Mouse (Mus musculus): ENCODE measurements around the gene Sp3. TPM values are rescaled to one million over a fixed set of nuclear protein-coding genes. Genes with fewer than 3 reads are reported as not detected.
"Not testable (repeated sequence)": the region's sequence is repeated elsewhere in the genome, so short reads cannot be mapped to it uniquely, and the experiment has no call there.

Gene Sp3
- polyA plus RNA-seq, 1 experiment from 2014 or later = 55.4 TPM

GRCm38 (mm10) chr2:73003751-73004717 is 23.8 kb upstream of the Sp3 start:
- H3K4me3 ChIP-seq = peak overlapping the region; percentile 36
- 36% methylated on average over 24 of the region's 24 CpGs for WGBS

GRCm38 (mm10) chr2:73003049-73003448 is 22.8 kb upstream of the Sp3 start:
- H3K36me3 ChIP-seq (replicated peaks) = no peaks in the 10 kb centered on the region
- H3K9me3 ChIP-seq = no peaks in the 10 kb centered on the region
- H3K4me1 ChIP-seq = peaks cover 34% of the 10 kb centered on the region
- no peaks in the 10 kb centered on the region for H3K27me3 ChIP-seq (replicated peaks; ENCODE audit: low read depth, poor library complexity, severe bottlenecking)
- peak; percentile 12 for DNase-seq (ENCODE audit: low spot score)
- H3K4me3 ChIP-seq = no peak overlapping the region
- peak overlapping the region; percentile 58; the same call in 1 of the 2 replicates for H3K27ac ChIP-seq (replicated peaks)
- WGBS = 56% methylated on average over 12 of the region's 12 CpGs

More at GRCm38 (mm10) chr2:73003751-73004717, 23.8 kb upstream of the Sp3 start:
- H3K27ac ChIP-seq (replicated peaks) = peak overlapping the region; percentile 73
- H3K27me3 ChIP-seq (replicated peaks; ENCODE audit: low read depth, poor library complexity, severe bottlenecking) = no peaks in the 10 kb centered on the region
- no peaks in the 10 kb centered on the region for H3K9me3 ChIP-seq
- DNase-seq (ENCODE audit: low spot score) = peak; percentile 61
- H3K4me1 ChIP-seq = peaks cover 34% of the 10 kb centered on the region
- H3K36me3 ChIP-seq (replicated peaks) = no peaks in the 10 kb centered on the region

GRCm38 (mm10) chr2:73002451-73002850 is 22.2 kb upstream of the Sp3 start:
- Histone ChIP-seq H3K27ac (replicated peaks) (no peak overlapping the region), H3K27me3 (replicated peaks; ENCODE audit: low read depth, poor library complexity, severe bottlenecking) (no peaks in the 10 kb centered on the region), H3K9me3 (no peaks in the 10 kb centered on the region), H3K4me1 (peaks cover 34% of the 10 kb centered on the region), H3K36me3 (replicated peaks) (no peaks in the 10 kb centered on the region), H3K4me3 (no peak overlapping the region)
- no peak for DNase-seq (ENCODE audit: low spot score)
- WGBS = 94% methylated on average over 6 of the region's 6 CpGs

GRCm38 (mm10) chr2:73001994-73002393 is 21.7 kb upstream of the Sp3 start:
- H3K4me3 ChIP-seq = no peak overlapping the region
- peaks cover 34% of the 10 kb centered on the region for H3K4me1 ChIP-seq
- no peaks in the 10 kb centered on the region for H3K9me3 ChIP-seq
- WGBS = 89% methylated on average over 5 of the region's 5 CpGs
- H3K27ac ChIP-seq (replicated peaks) = no peak overlapping the region
- DNase-seq (ENCODE audit: low spot score) = no peak
- H3K36me3 ChIP-seq (replicated peaks) = no peaks in the 10 kb centered on the region
- no peaks in the 10 kb centered on the region for H3K27me3 ChIP-seq (replicated peaks; ENCODE audit: low read depth, poor library complexity, severe bottlenecking)

- H3K36me3 ChIP-seq (replicated peaks) = no peaks in the 10 kb centered on the region
- DNase-seq (ENCODE audit: low spot score) = no peak
- no peak overlapping the region for H3K4me3 ChIP-seq
- no peaks in the 10 kb centered on the region for H3K27me3 ChIP-seq (replicated peaks; ENCODE audit: low read depth, poor library complexity, severe bottlenecking)
- peaks cover 33% of the 10 kb centered on the region for H3K4me1 ChIP-seq
- no peak overlapping the region for H3K27ac ChIP-seq (replicated peaks)
- WGBS = 84% methylated on average over 8 of the region's 8 CpGs
- no peaks in the 10 kb centered on the region for H3K9me3 ChIP-seq
These were observed 19.9 kb upstream of the Sp3 start for GRCm38 (mm10) chr2:73000194-73000593.

- Histone ChIP-seq H3K9me3 (no peaks in the 10 kb centered on the region), H3K36me3 (replicated peaks) (no peaks in the 10 kb centered on the region), H3K27ac (replicated peaks) (no peak overlapping the region), H3K4me1 (peaks cover 10% of the 10 kb centered on the region), H3K27me3 (replicated peaks; ENCODE audit: low read depth, poor library complexity, severe bottlenecking) (no peaks in the 10 kb centered on the region), H3K4me3 (no peak overlapping the region)
- 90% methylated on average over 4 of the region's 4 CpGs for WGBS
- DNase-seq (ENCODE audit: low spot score) = no peak
These were observed 17.3 kb upstream of the Sp3 start for GRCm38 (mm10) chr2:72997586-72997985.

- H3K27ac ChIP-seq (replicated peaks) = no peak overlapping the region
- WGBS = 70% methylated on average over 9 of the region's 9 CpGs
- peaks cover 9% of the 10 kb centered on the region for H3K4me1 ChIP-seq
- H3K4me3 ChIP-seq = no peak overlapping the region
- H3K9me3 ChIP-seq = no peaks in the 10 kb centered on the region
- DNase-seq (ENCODE audit: low spot score) = no peak
- H3K36me3 ChIP-seq (replicated peaks) = no peaks in the 10 kb centered on the region
- H3K27me3 ChIP-seq (replicated peaks; ENCODE audit: low read depth, poor library complexity, severe bottlenecking) = no peaks in the 10 kb centered on the region
These were observed 16.6 kb upstream of the Sp3 start for GRCm38 (mm10) chr2:72996808-72997378.

GRCm38 (mm10) chr2:72995346-72996097 is 15.3 kb upstream of the Sp3 start:
- WGBS = 44% methylated on average over 9 of the region's 9 CpGs
- Histone ChIP-seq H3K4me1 (peaks cover 9% of the 10 kb centered on the region), H3K4me3 (no peak overlapping the region), H3K27me3 (replicated peaks; ENCODE audit: low read depth, poor library complexity, severe bottlenecking) (no peaks in the 10 kb centered on the region), H3K36me3 (replicated peaks) (no peaks in the 10 kb centered on the region), H3K27ac (replicated peaks) (peak overlapping the region; percentile 66; the same call in 1 of the 2 replicates), H3K9me3 (no peaks in the 10 kb centered on the region)
- DNase-seq (ENCODE audit: low spot score) = peak; percentile 25

- Histone ChIP-seq H3K27ac (replicated peaks) (no peak overlapping the region), H3K4me3 (no peak overlapping the region), H3K9me3 (peaks cover 5% of the 10 kb centered on the region; the same call in 1 of the 2 replicates), H3K27me3 (replicated peaks; ENCODE audit: low read depth, poor library complexity, severe bottlenecking) (no peaks in the 10 kb centered on the region), H3K4me1 (peaks cover 9% of the 10 kb centered on the region), H3K36me3 (replicated peaks) (0 out of 2 replicates have a peak, but pooled peaks cover 3% of the 10 kb centered on the region)
- WGBS = 74% methylated on average over 2 of the region's 2 CpGs
- no peak for DNase-seq (ENCODE audit: low spot score)
These were observed 13.9 kb upstream of the Sp3 start for GRCm38 (mm10) chr2:72994165-72994564.

GRCm38 (mm10) chr2:72992497-72992896 is 12.3 kb upstream of the Sp3 start:
- Histone ChIP-seq H3K9me3 (peaks cover 8% of the 10 kb centered on the region; the same call in 1 of the 2 replicates), H3K27me3 (replicated peaks; ENCODE audit: low read depth, poor library complexity, severe bottlenecking) (no peaks in the 10 kb centered on the region), H3K4me1 (peaks cover 9% of the 10 kb centered on the region), H3K27ac (replicated peaks) (no peak overlapping the region), H3K4me3 (no peak overlapping the region), H3K36me3 (replicated peaks) (0 out of 2 replicates have a peak, but pooled peaks cover 6% of the 10 kb centered on the region)
- no peak for DNase-seq (ENCODE audit: low spot score)
- WGBS = 95% methylated on average over 17 of the region's 17 CpGs

- not testable (repeated sequence) for H3K4me1 ChIP-seq; H3K27ac ChIP-seq (replicated peaks); H3K36me3 ChIP-seq (replicated peaks); H3K9me3 ChIP-seq; H3K4me3 ChIP-seq; H3K27me3 ChIP-seq (replicated peaks; ENCODE audit: low read depth, poor library complexity, severe bottlenecking); DNase-seq (ENCODE audit: low spot score)
- 89% methylated on average over 9 of the region's 9 CpGs for WGBS
These were observed 8.7 kb upstream of the Sp3 start for GRCm38 (mm10) chr2:72988945-72989344.

- DNase-seq (ENCODE audit: low spot score) = no peak
- H3K27me3 ChIP-seq (replicated peaks; ENCODE audit: low read depth, poor library complexity, severe bottlenecking) = no peaks in the 10 kb centered on the region
- no peak within 1 kb of the TSS for H3K4me3 ChIP-seq
- 94% methylated on average over 5 of the region's 5 CpGs for WGBS
- peaks cover 7% of the 10 kb centered on the region; the same call in 1 of the 2 replicates for H3K4me1 ChIP-seq
- H3K27ac ChIP-seq (replicated peaks) = no peak within 1 kb of the TSS
- 0 out of 2 replicates have a peak, but pooled peaks cover 6% of the 10 kb centered on the region for H3K36me3 ChIP-seq (replicated peaks)
- H3K9me3 ChIP-seq = peaks cover 8% of the 10 kb centered on the region; the same call in 1 of the 2 replicates
These were observed 6.4 kb upstream of the Sp3 start, which contains the start of gene Gm11084 for GRCm38 (mm10) chr2:72986616-72987015. Gene Gm11084 (minus strand): TSS chr2:72986716.

Data from embryonic facial prominence, embryonic 10.5 days (tissue).